Mouse (Mus musculus) ES-E14 (cell line): ENCODE measurements around the gene Slc9a2. TPM values are rescaled to one million over a fixed set of nuclear protein-coding genes. Genes with fewer than 3 reads are reported as not detected.

Source experiments
- DNase-seq: peaks from one replicate; pipeline ENCODE4 v3.0.0-alpha.2; 2013; ENCODE audit warnings: low read depth, low spot score
- H3K27ac ChIP-seq: 2 replicates; pipeline ENCODE4 v1.5.1; 2012; ENCODE audit warnings: low read depth, mild to moderate bottlenecking, low read length, moderate library complexity, mixed read lengths; ENCODE audit not compliant: poor library complexity, insufficient read depth, severe bottlenecking
- H3K36me3 ChIP-seq: 2 replicates; pipeline ENCODE4 v1.6.1; 2012; ENCODE audit warnings: mild to moderate bottlenecking, low read length, moderate library complexity, mixed read lengths; ENCODE audit not compliant: control insufficient read depth, poor library complexity, insufficient read depth, severe bottlenecking
- H3K4me1 ChIP-seq, 2 experiments: fragments of 150-350 bp in 1 of 2; sonication (generic) in 1 of 2; 2 replicates each; pipeline ENCODE4 v1.6.1; 2012; ENCODE audit warnings: low read length in 2 of 2, mild to moderate bottlenecking in 1 of 2, mixed read lengths in 1 of 2; ENCODE audit not compliant: control insufficient read depth in 2 of 2, insufficient read depth in 2 of 2, poor library complexity in 1 of 2
- H3K4me3 ChIP-seq, 2 experiments: fragments of 150-350 bp in 1 of 2; sonication (generic) in 1 of 2; 2 replicates each; pipeline ENCODE4 v1.5.1; 2012; ENCODE audit warnings: low read length in 2 of 2, low read depth in 1 of 2, mild to moderate bottlenecking in 1 of 2, mixed read lengths in 1 of 2; ENCODE audit not compliant: insufficient read depth in 1 of 2, poor library complexity in 1 of 2, severe bottlenecking in 1 of 2
- H3K9ac ChIP-seq: 2 replicates; pipeline ENCODE4 v1.6.1; 2012; ENCODE audit warnings: low read depth, mild to moderate bottlenecking, low read length, mixed read lengths; ENCODE audit not compliant: poor library complexity, insufficient read depth, severe bottlenecking
- H3K9me3 ChIP-seq: fragments of 150-350 bp; sonication (generic); 2 replicates; pipeline ENCODE4 v1.6.1; 2012; ENCODE audit warnings: low read depth, mild to moderate bottlenecking, low read length; ENCODE audit not compliant: control insufficient read depth, insufficient read depth
- CHD2 ChIP-seq: IDR thresholded peaks from 2 replicates; pipeline ENCODE4 v1.6.1; 2014; ENCODE audit warnings: mild to moderate bottlenecking, low read depth, low read length, inconsistent platforms
- HCFC1 ChIP-seq: IDR thresholded peaks from 2 replicates; pipeline ENCODE4 v1.6.1; 2012; ENCODE audit warnings: low read length, inconsistent platforms, borderline replicate concordance; ENCODE audit not compliant: insufficient read depth
- MAFK ChIP-seq: IDR thresholded peaks from 2 replicates; pipeline ENCODE4 v1.6.1; 2014; ENCODE audit warnings: mild to moderate bottlenecking, low read depth, low read length, inconsistent platforms; ENCODE audit not compliant: insufficient read depth
- ZC3H11A ChIP-seq: IDR thresholded peaks from 2 replicates; pipeline ENCODE4 v1.6.1; 2012; ENCODE audit warnings: low read depth, mild to moderate bottlenecking, inconsistent platforms, low read length, borderline replicate concordance
- ZNF384 ChIP-seq: IDR thresholded peaks from 2 replicates; pipeline ENCODE4 v1.6.1; 2012; ENCODE audit warnings: low read depth, low read length, inconsistent platforms
- in situ Hi-C, 2 experiments: fragments of 600-800 bp; cut with MboI; formaldehyde crosslinking; loops; one replicate each; pipeline ENCODE4 v1.15.1; 2025; ENCODE audit warnings: low sequenced_read_pairs in 2 of 2, inconsistent platforms in 1 of 2; ENCODE audit not compliant: unreplicated experiment in 2 of 2
- total RNA-seq: library from RNA; depleted of rRNA; stranded (reverse); fragments of 300-350 nt; gene quantifications from 2 replicates; pipeline ENCODE4 v1.2.3, GENCODE M21; 2012; rRNA removed

The Slc9a2 gene
- total RNA-seq, 1 experiment, result 0.31 TPM

GRCm38 (mm10) chr1:40808643-40809042 is 128.3 kb downstream of the Slc9a2 start:
- Histone ChIP-seq H3K4me1 (no peaks in the 10 kb centered on the region), H3K27ac (no peak overlapping the region), H3K9ac (no peak overlapping the region), H3K9me3 (no peaks in the 10 kb centered on the region), H3K36me3 (no peaks in the 10 kb centered on the region), H3K4me3 (no peak overlapping the region)
- in situ Hi-C loops, result no loop called here
- DNase-seq, result no peak
- TF ChIP-seq MAFK (no peak), CHD2 (no peak)

GRCm38 (mm10) chr1:40815071-40815845 is 134.9 kb downstream of the Slc9a2 start:
- Histone ChIP-seq H3K36me3 (no peaks in the 10 kb centered on the region; the same call in 1 of the 2 replicates), H3K9ac (no peak overlapping the region), H3K4me1 (no peaks in the 10 kb centered on the region), H3K27ac (no peak overlapping the region), H3K4me3 (no peak overlapping the region), H3K9me3 (no peaks in the 10 kb centered on the region)
- DNase-seq, result no peak
- in situ Hi-C loops, result no loop called here
- TF ChIP-seq ZNF384 (no peak), MAFK (no peak), ZC3H11A (no peak), HCFC1 (no peak), CHD2 (no peak)

Other genes starting within 250 kb of the Slc9a2 start
- not detected in 2 replicates for gene Il18r1, start 215.0 kb upstream of the Slc9a2 start, total RNA-seq
- 0.16 and 0.89 TPM in 2 replicates for gene Il18rap, start 165.2 kb upstream of the Slc9a2 start, total RNA-seq
- not detected in 2 replicates for gene Slc9a4, start 100.5 kb upstream of the Slc9a2 start, total RNA-seq
- 3.1 and 5.4 TPM in 2 replicates for gene Mfsd9, start 110.1 kb downstream of the Slc9a2 start, total RNA-seq
- not detected in 2 replicates for gene Tmem182, start 125.0 kb downstream of the Slc9a2 start, total RNA-seq